Mouse (Mus musculus): Measurements from ENCODE around the gene Arl9. TPM values are rescaled to one million over a fixed set of nuclear protein-coding genes. Genes with fewer than 3 reads are reported as not detected.

Arl9 gene
- not detected in 2 replicates for polyA plus RNA-seq (2015; fragmentation: Nextera tagmentation; extraction: Ambion mirVana)

DNA sequence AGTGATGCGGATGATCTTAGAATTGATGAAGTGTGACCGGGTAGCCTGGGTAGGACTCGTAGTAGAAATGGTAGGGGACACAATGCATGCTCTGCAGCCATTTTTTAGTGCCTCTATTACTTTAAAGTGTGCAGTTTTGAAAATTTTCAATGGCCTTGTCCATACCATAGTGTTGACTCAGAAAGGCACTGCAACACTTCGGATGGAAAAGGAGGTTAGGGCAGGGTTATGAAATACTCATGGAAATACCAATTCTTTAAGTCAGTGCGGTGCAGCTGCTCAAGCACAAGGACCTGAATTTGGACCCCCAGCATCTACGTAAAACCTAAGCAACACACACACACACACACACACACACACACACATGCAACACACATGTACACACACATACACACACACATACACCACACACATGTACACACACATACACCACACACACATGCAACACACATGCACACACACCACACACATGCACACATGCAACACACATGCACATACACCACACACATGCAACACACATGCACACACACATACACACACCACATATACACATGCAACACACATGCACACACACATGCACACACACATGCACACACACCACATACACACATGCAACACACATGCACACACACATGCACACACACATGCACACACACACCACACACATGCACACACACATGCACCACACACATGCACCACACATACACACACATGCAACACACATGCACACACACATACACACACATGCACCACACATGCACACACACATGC is at the start of gene Arl9:
TSS of gene Arl9 (plus strand) at position 5 of the 771 bp plus-strand sequence.

DNA sequence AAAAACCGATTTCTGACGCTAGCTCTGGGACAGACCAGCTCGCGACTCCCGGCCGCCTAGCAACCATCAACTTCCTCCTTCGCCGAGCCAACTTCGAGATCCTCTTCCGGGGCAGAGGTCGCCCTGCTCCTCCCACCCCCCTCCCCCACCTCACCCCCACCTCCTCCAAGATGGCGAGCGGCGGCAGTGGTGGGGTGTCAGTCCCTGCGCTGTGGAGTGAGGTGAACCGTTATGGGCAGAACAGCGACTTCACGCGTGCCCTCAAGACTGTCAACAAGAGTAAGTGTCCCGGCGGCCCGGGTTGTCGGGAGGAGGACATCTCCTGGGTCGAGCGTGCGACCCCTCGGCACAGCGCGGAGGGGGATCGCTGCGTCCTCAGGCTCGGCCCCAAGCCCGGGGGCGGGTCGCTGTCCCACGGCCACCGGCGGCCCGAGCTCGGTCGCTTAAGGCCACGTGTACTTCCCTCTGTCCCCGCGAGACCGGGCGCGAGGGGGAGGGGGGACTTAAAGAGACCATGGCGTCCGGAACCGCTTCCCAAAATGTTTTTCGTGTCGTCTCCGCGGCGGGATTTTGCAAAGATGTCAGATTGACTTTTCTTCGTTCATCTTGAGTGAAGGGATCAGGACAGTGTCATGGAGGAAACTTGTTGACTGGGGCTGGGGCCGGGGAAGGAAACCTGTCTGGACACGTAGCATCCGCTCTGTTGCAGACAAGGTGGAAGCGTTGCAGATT is 29.1 kb upstream of the Arl9 start, which contains the start of gene Srp72:
TSS of gene Srp72 (plus strand) at position 130 of the 732 bp plus-strand sequence.

DNA sequence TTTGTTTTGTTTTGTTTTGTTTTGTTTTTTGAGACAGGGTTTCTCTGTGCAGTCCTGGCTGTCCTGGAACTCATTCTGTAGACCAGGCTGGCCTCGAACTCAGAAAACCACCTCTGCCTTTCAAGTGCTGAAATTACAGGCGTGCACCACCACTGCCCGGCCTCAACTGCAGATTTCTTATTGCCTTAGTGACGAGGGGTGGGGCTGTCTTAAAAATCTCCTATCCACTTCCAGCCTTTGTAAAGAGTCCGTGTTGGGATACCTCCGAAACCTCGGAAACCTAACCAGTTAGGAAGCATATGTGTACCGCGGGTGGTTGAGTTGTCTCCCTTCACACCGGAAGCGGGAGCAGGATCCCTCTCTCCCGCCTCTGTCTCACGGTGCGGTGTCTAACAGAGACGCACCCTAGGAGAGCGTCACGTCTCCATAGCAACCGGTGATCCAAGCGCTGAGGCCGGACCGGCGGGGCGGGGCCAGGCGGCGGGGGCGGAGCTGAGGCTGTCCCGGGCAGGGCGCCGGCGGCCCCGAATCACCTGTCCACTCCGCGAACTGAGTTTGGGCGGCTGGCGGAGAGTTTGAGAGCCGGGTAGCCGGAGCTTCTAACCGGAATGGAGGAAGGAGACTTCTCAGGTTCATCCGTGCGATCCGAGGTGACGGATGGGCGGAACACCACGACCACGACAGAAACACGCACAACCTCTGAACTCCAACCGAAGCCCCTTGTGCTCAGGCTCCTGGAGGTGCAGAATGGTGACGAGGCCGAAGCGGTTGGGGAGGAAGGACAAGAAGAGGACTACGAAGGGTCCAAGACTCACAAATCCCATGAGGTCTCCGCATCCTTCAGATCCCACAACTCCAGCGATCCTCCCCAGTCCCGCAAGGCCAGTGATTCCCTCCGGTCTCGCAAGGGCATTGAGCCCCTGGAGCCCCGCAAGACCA is 12.0 kb downstream of the Arl9 start, which contains the start of gene Thegl:
TSS of gene Thegl (plus strand) at position 480 of the 939 bp plus-strand sequence.

Other genes starting within 250 kb of the Arl9 start
- 9.9 and 12.0 TPM in 2 replicates for gene Aasdh, start 98.5 kb upstream of the Arl9 start, polyA plus RNA-seq (2015; fragmentation: Nextera tagmentation; extraction: Ambion mirVana)
- 175 and 187 TPM in 2 replicates for gene Paics, start 52.7 kb upstream of the Arl9 start, polyA plus RNA-seq (2015; fragmentation: Nextera tagmentation; extraction: Ambion mirVana)
- gene Ppat, start 52.5 kb upstream of the Arl9 start, polyA plus RNA-seq (2015; fragmentation: Nextera tagmentation; extraction: Ambion mirVana), result 32.5 and 34.6 TPM in 2 replicates
- gene Srp72, start 29.4 kb upstream of the Arl9 start, polyA plus RNA-seq (2015; fragmentation: Nextera tagmentation; extraction: Ambion mirVana), result 45.1 and 52.7 TPM in 2 replicates
- gene Thegl, start 12.0 kb downstream of the Arl9 start, polyA plus RNA-seq (2015; fragmentation: Nextera tagmentation; extraction: Ambion mirVana), result 0.29 and 0.35 TPM in 2 replicates
- gene Hopx, start 111.1 kb downstream of the Arl9 start, polyA plus RNA-seq (2015; fragmentation: Nextera tagmentation; extraction: Ambion mirVana), result 3.0 and 3.5 TPM in 2 replicates
- gene Spink2, start 207.4 kb downstream of the Arl9 start, polyA plus RNA-seq (2015; fragmentation: Nextera tagmentation; extraction: Ambion mirVana), result 0.61 and 0.63 TPM in 2 replicates